Mouse (Mus musculus) ZHBTc4 (cell line): ENCODE measurements around the gene Tbx1.
A peak's percentile ranks its signal among the peaks of the same experiment; 100 is the strongest.
"Not testable (repeated sequence)": the region's sequence is repeated elsewhere in the genome, so short reads cannot be mapped to it uniquely, and the experiment has no call there.

ENCODE experiments used
- DNase-seq: peaks from one replicate; pipeline ENCODE4 v3.0.0-alpha.2; 2011; ENCODE audit warnings: low read depth, low spot score

Tbx1 gene

DNA sequence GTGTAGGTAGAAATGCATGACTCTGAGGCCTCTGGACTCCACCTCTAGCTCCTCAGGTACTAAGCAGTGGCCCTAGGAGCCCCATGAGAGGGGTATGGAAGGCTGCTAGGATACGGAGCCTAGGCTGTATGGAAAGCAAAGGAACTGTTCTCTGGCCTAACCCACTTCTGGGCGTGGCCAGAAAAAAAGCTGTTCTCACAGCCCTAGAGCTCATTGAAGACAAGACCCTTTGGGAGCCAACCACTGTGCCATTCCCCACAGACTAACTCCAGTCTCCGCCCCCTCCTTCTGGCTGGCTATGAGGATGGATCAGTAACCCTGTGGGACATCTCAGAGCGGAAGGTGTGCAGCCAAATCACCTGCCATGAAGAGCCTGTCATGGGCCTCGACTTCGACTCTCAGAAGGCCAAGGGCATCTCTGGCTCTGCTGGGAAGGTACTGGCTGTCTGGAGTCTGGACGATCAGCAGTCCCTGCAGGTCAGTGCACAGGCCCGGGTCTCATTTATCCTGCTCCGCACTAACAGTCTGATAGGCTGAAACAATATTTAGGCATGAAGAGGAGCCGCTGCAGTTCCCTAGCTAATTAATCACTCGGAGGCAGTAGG is 38.3 kb downstream of the Tbx1 start:
- DNase-seq: peak; percentile 58

DNA sequence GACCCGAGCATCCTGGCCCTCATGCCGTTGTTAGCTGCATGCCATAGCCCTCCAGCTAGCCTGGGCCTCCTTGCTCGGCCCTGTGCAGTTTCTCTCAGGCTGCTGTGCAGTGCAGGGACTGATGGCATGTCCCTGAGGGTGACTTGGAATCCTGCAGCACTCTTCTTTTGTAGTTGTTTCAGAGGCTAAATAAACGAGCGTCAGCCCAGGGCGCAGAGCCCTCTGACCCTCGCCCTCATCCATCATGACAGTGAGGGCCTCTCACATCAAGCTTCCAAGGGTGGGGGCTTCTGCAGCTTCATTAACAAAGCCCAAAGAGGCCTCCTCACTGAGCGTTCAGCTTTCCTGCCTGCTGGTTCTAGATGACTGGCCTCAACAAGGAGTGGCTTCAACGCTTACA is 38.9 kb downstream of the Tbx1 start:
- no peak for DNase-seq

DNA sequence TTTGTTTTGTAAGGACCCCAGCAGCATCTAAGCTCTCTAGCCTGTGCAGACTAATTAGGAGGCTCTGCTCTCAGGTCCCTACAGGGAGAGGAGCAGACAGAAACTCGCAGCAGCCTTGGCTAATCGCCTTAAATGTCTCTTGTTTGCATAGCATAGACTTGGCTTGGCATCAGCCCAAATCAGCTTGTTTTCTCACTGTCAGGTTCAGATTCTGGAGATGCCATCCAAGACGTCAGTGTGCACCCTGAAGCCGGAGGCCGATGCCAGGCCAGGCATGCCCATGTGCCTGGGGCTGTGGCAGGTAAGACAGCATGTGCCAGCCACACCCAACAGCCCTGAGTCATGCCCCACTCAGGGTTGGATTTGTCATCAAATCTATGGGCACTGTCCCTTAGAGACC is 42.6 kb downstream of the Tbx1 start:
- no peak for DNase-seq

DNA sequence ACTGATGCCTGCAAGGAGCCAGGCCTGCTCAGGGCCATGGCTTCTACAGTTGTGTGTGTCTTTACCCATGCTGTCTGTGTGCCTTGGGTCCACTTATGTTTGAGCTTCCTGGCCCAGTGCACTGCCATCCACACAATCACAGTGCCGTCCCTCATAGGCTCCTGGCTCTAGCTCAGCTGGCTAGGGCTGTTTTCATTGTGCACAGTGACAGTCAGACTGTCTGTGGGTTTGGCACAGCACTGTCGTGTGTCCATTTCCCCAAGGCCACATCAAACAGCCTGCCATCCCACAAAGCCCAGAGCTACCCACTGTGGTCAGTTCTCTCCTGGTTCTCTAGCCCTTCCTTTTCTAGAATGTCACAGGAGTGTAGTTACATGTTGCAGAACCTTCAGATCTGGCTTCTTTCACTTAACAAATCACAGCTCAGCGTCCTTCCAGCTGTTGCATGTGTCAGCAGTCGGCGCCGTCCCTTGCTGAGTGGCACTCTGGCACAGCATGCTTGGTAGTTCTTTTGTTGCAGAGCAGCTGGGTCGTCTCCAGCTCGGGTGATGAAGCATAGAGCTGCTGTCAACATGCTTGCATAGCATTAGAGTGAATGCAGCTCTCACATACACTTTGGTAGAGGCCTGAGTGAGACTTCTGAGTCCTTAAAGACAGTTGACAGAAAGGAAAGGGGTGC is 47.2 kb downstream of the Tbx1 start:
- DNase-seq: no peak

DNA sequence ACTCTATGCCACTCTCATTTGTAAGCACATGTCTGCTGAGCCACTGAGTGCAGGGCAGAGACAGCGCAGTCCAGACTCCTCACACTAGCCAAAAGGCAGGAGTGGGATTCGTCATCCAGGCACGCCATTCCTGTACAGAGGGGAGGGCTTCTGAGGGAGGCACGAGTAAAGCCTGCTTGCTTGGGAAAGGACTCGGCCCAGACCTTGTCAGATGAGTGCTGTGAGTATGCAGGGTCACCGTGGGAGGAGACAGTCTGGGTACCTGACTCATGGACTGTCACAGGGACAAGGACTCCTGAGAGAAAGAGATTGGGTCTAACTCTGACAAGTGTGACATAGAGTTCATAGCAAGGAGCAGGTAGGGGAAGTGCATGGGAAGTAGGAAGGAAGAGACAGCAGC is 51.2 kb downstream of the Tbx1 start:
- DNase-seq: no peak

DNA sequence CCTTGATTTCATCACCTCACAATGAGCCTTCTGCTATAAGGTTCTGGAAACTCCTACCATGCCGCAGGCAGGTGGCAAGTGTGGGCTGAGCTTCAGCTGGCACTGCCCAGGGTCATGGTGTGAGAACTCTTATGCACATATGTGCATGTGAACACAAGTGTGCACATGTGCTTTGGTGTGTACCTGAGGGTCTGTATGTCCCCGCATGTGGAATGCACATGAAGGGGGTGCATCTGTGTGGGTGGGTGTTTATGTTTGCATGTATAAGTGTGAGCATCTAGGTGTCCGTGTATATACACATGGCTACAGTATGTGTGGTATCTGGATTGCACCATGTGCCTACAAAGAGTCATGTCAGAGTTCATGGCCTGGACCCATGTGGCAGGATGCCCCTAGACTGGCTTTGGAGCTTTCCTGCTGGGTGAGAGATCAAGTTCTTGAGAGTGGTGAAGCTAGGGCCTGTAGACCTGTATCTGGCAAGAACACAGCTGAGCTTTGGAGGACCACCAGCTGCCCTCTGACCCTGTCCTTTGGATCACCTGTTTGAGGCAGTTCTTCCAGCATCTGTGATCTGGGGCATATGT is 53.0 kb downstream of the Tbx1 start:
- no peak for DNase-seq

DNA sequence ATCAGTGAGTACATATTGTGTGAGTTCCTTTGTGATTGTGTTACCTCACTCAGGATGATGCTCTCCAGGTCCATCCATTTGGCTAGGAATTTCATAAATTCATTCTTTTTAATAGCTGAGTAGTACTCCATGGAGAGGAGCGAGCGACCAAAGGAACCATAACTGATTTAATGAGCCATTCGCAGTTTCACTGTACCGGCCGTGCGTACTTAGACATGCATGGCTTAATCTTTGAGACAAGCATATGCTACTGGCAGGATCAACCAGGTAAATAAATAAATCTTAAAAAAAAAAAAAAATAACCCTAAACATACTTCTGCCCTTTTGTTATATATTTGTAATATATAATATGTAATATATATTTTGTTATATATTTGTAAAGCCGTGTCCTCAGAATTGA is 57.4 kb downstream of the Tbx1 start:
- DNase-seq: not testable (repeated sequence)
